Mouse (Mus musculus) kidney, postnatal 4 days (tissue): ENCODE measurements around the gene Brsk2.

Source experiments
- DNase-seq, 2 experiments: peaks; one replicate each; pipeline ENCODE4 v3.0.0; 2021; ENCODE audit warnings: mixed read lengths in 2 of 2

Gene Brsk2

DNA sequence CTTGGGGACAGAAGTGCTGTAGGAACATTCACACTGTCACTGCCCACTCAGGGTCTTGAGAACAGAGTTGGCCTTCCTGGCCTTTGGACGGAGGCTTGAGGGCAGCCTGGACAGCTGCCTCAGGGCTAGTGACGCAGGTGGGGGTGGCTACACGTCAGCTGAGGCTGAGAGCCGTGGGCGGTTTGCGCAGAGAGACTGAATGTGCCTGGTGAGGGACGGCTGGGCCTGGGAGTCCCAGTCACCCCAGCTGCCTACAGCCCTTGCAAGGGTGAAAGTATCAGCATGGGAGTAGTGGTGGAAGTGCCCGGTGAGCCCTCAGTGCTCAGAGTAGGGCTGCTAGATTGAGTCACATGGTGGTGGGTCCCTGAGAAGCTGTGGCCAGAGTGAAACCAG is 6.6 kb downstream of the Brsk2 start:
- no peak for DNase-seq

DNA sequence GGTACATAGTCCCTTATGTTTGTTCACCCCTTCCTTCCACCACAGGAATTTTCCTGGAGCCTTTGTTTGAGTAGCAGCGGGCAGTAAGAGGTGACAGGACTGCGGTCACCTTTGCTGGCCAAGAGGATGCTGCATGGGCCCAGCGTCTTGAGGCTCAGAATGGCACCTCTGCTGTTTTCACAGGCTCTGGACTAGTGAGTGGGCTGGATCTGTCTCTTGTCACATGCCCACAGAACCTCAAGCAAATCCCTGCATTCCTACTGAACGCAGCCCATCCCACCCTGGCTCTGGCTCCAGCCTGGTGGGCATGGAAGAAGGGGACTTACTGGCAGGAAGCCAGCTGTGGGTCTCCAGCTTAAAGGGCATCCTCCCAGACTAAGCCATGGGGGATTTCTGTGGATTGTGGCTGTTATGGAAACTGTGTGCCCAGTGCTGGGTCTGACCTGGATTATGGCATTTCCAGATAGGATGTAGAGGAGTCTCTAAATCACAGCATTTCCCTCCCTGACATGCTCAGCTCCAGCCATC is 8.0 kb downstream of the Brsk2 start:
- DNase-seq = no peak

DNA sequence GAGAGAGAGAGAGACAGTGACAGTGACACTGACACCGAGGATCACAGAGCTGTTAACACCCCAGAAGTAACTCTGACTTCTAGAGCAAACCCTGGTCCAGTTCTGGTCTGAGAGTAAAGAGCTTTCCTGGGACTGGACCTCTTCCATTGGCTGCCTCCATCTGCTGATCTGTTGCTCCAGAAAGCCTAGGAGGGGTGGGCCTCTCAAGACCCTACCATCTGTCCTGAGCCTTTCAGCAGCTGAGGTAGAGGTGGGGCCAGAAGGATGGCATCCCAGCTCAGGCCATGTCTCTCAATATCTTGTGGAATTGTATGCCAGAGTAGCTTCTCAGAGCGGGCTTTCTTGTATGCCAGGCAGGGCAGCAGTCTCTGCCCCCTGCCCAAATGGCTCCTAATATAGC is 8.7 kb downstream of the Brsk2 start:
- DNase-seq = no peak

DNA sequence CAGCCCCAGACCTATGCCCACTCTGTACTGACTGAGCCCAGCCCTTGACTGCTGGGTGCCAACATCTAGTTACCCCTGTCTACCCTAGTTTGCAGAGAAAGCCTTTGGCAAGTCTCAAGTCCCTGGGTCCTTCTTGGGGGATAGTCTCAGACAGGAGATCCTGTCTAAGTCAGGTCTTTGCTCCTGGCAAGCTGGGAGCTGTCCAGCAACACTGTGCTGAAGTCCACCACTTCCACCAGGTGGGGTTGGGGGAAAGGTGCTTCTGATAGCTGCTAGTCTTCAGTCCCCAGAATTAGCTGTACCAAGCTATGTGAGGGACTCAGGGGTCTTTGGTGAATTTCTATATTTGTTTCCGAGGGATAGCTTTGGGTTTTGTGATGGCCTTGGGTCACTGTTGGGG is 9.6 kb downstream of the Brsk2 start:
- peak; percentile 75 to 76 for DNase-seq

DNA sequence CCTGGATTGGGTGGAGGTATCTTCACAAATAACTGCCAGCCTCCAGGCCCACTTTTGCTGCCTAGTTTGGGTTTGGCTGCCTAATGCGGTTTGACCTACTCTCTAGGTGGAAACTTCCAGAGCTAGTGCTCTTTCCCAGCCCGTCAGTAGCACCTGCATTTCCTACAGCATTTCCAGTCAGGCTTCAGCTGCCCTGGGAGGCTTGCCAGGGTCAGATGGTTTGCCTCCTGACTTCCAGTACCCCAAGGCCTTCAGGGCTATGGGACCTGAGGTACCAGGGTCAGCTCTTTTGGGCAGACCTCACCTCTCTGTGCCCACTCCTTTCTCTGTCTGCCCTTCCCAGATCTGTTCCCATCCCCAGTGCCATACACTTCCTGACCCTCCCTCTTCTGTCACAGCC is 11.4 kb downstream of the Brsk2 start:
- DNase-seq = no peak

DNA sequence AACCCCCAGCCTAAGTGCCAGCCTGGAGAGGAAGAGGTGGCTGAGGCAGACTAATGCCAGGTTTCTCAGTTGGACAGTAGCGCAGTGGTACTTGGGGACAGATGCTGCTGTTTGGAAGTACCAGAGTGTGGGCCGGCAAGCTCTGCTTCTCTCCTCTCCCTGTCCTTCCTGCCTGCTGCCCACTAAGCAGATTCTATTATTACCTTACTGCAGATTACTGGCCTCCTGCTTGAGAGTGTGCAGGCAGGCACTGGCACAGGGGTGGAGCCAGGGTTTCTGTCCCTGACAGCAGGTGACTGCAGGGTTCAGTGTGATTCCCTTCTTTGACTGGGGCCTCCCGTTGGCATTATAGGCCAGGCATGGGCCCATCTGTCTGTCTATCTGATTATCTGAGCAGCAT is 11.9 kb downstream of the Brsk2 start:
- DNase-seq = no peak

DNA sequence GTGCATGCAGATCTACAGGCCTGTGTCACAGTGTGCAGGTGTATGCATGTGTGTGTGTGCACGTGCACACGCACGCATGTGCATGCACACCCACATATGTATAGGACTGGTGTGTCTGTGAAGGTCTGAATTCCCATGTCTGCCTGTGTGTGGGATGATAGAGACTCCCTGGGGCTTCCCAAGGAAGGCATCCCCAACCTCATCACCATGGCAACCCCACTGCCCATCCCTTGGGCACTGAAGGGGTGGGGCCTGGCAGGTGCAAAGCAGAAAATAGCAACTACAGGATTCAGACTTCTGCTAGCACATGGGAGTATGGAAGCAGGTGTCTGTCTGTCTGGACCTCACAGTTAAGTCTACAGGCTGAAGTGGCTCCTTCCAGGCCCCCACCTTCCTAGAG is 13.0 kb downstream of the Brsk2 start:
- DNase-seq = no peak

DNA sequence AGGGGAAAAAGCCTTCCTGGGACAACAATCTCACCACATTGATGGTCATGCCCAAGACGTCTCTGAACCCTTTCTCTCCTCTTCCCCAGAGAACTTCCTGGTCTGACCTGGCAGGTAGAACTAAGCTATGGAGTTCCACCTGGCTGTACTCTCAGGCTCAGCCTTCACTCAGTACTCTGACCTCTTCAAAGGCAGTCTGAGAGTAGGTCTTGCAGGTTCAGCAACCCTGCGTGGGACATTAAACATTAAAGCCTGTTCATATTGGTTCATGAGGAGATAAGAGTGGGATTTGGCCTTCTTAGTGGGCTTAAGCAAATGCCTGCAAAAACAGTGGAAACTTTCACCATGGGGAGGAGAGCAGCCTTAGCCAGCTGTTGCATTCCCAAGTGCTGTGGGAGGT is 16.7 kb downstream of the Brsk2 start:
- no peak for DNase-seq

DNA sequence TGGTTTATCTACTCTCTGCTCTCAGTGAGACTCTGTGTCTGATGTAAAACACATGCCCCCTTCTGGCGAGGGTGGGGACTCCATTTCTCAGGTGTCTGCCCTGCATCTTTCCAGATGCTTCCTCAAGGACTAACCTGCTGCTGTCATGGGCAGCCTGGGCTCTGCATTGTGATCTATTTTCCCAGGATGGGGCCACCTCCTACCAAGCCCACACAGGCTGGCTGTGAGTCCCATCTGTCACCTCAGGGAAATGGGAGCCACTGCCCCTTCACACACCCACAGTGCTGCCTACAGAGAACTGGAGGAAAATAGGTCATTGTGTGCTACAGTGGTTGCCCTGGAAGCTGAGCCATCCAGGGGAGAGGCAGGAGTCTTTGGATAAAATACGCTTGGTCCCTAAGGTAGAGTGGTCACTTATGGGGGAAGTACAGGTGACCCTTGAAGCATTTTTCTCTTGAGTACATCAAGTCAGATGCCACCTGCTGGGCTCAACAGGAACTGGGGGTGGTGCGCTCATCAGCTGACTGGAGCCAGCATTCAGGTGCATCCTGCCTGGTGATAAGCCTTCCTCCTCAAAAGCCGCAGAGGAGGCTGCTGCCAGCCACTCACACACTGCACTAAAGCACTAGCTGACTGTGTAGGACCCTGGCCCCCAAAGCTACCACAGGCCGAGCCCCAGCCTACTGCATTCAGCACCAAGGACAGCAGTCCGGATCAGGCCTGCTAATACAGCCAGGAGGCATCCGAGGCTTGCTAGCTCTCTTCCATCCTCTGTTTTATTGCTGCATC is 23.5 kb downstream of the Brsk2 start:
- peak; percentile 81 to 82 for DNase-seq

DNA sequence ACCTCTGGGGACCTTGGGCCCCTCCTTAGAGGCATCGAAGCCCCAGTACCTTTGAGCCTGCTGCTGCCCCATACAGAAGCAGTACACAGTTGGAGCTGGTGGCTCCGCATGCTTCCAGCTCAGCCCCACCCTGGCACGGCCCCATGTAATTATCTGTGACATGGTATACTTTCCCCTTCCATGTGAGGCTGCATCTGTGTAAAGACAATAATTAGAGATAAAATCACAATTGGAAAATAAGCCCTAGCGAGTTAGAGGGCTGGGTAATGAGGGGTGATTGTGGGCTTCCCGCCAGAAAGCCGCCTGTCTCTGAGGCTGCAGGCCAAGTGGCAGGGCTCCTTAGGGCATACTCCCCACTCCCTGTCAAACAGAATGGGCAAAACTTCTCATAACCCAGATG is 28.5 kb downstream of the Brsk2 start:
- no peak for DNase-seq

DNA sequence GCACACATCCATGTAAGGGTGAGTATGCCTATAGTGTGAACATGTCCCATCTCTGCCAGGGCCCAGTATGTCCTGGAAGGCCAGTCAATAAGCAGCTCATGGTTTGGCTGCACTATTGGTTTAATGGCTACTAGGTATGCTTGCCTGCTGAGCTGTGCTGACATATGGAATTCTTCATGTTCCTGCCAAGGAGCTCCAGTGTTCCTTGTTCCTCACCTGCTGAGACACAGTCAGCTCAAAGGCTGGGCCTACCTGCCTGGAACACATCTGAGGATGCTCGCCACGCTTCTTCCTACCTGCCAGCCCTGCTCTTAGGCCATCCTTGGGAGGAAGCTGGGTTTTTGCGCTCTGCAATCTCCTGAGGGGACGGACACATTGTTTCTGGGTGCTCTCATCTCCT is 29.7 kb downstream of the Brsk2 start:
- DNase-seq = no peak

DNA sequence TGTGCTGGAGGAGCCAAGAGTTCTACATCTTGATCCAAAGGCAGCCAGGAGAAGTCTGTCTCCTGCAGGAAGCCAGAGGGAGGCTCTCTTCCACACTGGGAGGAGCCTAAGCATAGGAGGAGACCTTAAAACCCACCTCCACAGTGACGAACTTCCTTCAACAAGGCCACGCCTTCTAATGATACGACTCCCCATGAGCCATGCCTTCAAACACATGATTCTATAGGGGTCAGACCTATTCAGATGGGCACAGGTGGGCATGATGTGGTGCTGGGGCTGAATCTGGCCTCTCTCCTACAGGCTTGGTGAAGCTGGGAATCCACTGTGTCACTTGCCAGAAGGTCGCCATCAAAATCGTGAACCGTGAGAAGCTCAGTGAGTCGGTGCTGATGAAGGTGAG is 31.7 kb downstream of the Brsk2 start:
- DNase-seq = no peak

DNA sequence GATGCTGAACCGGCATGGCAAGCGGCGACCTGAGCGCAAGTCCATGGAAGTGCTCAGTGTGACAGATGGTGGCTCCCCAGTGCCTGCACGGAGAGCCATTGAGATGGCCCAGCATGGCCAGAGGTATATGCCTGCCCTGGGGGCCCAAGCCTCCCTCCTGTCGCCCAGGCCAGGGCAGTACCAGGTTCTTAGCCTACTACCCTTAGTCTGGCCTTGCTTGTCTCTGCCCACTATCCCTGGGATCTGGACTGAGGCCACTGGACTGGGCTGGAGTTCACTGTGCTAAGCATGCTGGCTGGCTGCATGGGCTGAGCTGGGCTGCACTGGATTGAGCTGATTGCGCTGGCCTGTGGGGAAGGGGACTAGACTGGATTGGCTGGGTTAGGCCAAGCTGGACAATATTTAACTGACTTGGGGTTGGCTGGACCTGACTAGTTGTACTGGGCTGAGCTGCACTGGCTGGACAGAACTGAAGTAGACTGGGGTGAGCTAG is 38.8 kb downstream of the Brsk2 start:
- peak; percentile 41 to 65 for DNase-seq

DNA sequence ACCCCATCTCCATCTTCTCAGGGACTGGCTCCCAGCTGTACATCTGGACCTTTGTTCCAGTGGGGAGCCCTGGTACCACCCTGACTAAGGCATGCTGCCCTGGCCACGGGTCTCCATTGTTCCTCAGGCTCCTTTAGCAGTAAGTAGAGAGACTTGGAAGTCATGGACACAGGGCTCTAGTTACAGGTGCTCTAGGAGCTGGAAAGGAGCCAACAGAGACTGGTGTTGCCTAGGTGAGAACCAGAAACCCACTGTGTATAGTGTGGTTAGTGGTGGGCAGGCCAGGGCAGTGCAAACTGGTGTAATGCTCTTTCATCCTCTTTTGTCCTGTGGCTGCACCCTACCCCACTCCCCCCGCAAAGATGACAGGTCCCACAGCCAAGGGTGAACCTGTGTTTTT is 41.6 kb downstream of the Brsk2 start:
- DNase-seq = no peak

DNA sequence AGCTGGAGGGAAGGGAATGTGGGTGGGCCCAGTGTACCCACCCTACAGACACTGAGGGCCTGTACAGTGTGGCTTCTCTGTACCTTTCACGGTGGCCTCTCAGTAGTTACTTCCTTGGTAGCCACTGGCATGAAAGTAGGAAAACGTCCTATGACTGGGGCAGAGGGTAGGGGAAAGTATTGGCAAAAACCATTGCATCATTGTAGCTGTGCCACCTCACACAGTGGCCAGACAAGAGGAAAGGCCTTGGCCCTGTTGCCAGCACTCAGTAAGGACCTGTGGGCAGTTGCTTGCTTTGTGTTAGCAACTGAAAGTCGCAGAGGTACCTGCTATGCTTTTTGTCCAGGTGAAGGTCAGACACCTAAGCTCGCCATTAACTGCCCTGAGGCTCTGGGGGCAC is 44.6 kb downstream of the Brsk2 start:
- no peak for DNase-seq

DNA sequence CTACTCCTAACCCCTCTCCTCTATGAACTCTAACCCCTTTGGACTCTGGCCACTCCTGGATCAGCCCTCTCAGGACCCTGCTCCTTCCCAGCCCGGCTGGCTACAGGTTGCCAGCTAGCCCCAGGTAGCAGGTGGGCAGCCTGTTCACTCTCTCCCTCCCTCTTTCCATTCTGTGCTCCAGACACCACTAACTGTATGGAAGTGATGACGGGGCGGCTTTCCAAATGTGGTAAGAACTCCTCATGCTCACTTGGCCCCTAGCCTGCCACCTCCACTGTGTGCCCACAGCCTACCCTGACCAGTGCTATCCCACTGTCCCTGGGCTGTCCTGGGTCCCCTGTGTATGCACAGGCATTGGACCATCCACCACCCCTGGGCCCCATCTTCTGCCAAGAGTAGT is 51.1 kb downstream of the Brsk2 start:
- DNase-seq = no peak

DNA sequence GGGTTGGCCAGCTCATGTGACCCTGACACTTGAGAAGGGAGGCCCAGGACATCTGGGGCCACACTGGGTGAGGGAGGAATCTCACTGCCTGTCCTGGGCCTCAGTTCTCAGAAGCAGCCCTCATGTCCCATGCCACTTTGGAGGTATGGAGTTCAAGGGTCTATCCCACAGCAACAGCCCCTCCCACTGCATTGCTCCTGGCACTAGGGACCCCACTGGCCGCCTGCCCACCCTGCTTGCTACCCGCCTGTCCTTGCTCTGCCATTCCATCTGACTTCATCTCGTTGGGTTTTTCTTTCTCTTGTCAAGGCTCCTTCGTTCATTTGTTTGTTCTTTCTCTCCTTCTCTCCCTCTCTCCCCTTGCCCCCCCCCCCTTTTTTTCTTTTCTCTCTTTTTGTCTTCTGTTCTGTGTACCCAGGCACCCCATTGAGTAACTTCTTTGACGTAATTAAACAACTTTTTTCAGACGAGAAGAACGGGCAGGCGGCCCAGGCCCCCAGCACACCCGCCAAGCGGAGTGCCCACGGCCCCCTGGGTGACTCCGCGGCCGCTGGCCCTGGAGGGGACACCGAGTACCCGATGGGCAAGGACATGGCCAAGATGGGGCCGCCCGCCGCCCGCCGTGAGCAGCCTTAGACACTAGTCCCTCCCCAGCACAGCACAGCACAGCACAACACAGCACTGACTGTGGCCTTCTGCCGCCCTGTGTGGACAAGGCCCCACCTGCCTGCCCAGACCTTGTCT is 52.2 kb downstream of the Brsk2 start:
- no peak for DNase-seq

DNA sequence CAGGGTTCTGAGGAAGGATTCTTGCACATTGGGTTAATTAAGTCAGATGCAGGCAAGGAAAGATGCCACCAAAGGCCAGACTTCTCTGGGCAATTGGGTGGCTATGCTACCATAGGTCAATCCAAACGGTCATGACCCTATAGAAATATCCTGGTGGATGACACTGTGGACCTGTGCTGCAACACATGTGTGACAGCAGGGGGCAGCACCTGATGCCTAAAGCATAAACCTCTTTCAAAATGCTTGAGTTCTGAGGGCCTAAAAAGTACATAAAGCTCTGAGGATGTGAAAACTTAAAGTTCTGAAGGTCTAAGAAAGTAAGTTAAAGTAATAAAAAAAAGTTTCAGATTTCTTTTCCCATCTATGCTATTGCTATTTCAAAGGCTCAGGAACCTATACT is 67.0 kb downstream of the Brsk2 start:
- DNase-seq = peak; percentile 68 to 70

DNA sequence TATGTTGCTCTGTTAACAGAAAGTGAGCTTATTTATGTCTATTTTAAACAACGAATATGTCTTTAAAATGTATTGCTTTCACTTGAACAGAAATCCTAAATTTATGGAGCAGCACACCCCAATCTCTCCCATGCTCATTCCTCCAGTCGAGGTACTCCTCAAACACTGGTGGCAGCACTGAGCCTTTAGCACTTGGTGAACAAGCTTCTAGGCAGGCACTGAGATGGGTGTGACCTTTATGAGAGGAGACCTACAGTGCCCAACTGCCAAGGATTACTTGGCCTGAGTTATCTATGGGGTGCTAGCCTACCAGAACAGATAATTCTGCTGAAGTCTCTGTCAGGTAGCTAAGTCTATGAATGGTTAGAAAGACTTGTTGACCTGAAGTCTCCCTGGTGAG is 70.1 kb downstream of the Brsk2 start:
- DNase-seq = no peak

DNA sequence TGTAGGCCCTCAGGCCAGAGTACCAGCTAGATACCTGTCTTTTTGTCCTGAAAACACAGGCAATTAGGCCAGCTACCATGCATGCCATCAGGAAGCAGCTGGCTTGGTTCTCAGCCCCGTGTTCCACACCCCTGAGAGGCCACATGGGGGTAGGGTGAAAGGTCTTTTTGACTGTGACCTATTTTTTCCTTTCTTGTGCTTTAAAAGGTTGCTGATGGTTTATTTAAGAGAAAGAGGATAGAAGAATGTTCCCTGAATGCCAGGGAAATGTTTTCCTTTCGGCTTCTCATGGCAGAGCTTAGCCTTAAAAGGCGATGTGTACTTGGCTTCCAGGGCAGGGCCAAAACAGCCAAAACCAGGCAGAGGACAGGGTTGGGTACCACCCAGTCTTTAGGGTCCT is 71.3 kb downstream of the Brsk2 start:
- no peak for DNase-seq

DNA sequence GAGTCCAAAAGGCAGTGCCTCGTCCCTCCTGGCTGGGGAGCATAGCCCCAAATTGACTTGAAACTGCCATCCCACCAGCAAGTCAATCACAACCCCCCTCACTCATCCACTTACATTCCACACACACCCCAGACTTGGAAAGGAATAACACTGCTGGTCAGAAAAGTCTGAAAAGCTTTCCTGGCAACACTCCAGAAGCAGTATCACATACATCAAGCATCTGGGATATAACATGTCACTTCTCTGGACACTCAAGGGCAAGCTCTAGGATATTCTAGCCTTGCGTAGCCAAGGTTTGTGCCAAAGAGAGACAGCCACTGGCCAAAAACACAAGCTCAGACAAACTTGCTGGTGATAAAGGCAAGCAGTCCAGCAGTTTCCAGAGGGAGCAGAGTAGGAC is 75.6 kb downstream of the Brsk2 start:
- no peak for DNase-seq

DNA sequence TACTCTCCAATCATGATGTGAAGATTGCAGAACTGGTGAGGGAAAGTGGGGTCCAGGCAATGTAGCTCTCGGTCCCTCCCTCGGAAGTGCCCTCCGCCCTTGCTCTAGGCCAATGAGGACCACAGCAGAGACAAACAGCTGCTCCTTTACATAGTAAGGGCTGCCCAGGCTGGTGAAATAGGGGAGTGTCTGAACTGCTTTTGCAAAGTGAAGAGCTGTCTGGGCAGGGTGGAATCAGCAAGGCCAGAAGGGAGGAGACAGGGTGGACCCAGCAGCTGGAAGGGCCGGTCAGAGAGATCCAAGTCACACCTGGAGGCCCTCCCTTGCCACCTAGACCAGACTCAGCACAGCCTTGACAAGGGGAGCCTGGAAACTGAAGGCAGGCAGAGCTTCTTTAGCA is 76.4 kb downstream of the Brsk2 start:
- DNase-seq = no peak

DNA sequence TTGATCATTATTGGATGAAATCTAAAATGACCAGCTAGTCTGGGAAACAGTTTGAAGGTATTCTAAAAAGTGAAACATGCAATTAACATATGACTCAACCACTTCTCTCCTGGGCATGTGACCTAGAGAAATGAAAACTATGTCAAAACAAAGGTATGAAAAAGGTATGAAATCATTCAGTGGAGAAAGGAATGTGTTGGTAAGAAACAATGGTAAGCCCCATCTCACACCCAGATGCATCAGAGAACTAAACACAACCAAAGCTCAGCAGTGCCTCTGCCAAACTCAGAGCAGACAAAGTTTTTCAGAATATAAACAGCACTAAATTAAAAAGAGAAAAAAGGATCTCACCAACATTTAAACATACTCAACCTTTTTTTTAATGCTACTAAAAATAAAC is 80.5 kb downstream of the Brsk2 start:
- DNase-seq = no peak

DNA sequence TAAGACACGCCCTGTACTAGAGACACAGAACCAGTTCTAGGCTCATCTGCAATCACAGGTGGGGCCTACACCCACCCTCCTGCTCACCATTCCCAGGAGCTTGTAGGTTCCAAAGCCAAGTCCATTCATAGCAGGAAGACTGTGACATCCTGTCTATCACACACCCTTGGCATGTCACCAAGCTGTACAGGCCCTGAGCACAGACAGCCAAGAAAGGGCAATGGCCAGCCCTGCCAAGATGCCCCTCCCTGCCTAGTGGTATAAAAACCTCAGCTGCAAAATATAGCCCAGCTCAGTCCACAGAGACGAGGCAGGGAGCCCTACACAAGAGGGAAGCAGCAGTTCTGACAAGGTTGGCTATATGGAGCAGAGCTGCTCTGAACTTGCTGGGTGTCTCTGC is 84.6 kb downstream of the Brsk2 start:
- peak; percentile 24 to 40 for DNase-seq
